Mouse (Mus musculus): ENCODE measurements at regions not wholly inside any gene's neighbourhood (a gene's known extent, or its start where the extent isn't known, plus 50 kb on each side); places are given as distances from the start of the nearest gene placed in this dataset.
A peak's percentile ranks its signal among the peaks of the same experiment; 100 is the strongest.

GRCm38 (mm10) chr4:110052998-110053397 is 75.1 kb downstream of the Dmrta2 start:
- TF ChIP-seq CTCF (IDR thresholded peaks at IDR 0.05; ENCODE audit: extremely low read depth, insufficient read depth, low read length) = 0 out of 2 replicates have a peak, but pooled peaks have one; percentile 4
- TF ChIP-seq POLR2A (IDR thresholded peaks at IDR 0.05; ENCODE audit: extremely low read depth, insufficient read depth, low read length) = no peak
